Mouse (Mus musculus): ENCODE results near the gene Naa40. TPM values are rescaled to one million over a fixed set of nuclear protein-coding genes. Genes with fewer than 3 reads are reported as not detected.

The Naa40 gene
- polyA plus RNA-seq, 1 experiment, result 10.3 TPM

DNA sequence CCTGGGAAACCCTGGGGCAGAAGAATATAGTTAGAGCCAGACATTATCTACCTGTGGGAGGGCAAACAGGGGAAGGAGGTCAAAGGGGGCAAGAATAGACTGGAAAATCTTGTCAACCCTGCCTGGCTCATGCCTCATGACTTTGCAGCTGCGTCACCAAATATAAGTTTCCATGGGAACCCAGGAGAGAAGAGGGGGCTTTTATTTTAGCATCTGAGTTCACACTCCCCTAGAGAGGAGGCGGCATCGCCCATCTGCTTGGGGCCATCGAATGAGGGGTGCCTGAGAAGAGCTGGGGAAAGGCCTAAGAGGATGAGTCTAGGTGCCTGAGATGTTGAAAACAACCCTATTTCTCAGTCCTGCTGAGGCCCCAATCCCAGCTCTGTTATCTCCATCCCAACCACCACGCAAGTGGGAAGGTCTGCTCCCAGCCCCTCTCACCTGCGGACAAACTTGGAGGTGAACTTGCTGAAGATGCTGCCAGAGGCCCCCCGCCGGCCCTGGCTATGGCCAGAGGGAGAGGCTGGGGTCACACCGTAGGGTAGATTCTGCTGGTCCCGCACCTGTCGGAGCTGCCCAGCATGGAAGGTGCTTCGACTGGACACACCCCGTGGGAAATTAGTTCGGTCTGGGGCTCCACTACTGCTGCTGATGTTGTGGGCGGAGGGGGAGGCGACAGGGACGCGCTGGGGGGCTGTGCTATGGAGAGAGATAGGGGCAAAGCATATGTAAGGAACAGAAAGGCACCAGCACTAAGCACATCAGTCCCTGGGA, 39.8 kb upstream of the Naa40 start:
- Histone ChIP-seq H3K27me3 (ENCODE audit: control insufficient read depth, insufficient read depth, insufficient read length) (no peaks in the 10 kb centered on the region), H3ac (ENCODE audit: control insufficient read depth, insufficient read length) (no peak overlapping the region), H3K4me3 (no peak overlapping the region), H3K79me2 (ENCODE audit: control insufficient read depth, insufficient read depth) (no peaks in the 10 kb centered on the region), H3K4me2 (ENCODE audit: low read depth) (no peak overlapping the region), H3K36me3 (ENCODE audit: control insufficient read depth, insufficient read depth) (peaks cover 31% of the 10 kb centered on the region)
- TF ChIP-seq MYOD1 (IDR thresholded peaks at IDR 0.05; ENCODE audit: control insufficient read depth in 1 of 3, insufficient read length in 2 of 3, low read depth in 2 of 3) (peak in 1 of 3 experiments; percentile 10), MAX (IDR thresholded peaks at IDR 0.05; ENCODE audit: low read depth) (no peak), CEBPB (IDR thresholded peaks at IDR 0.05; ENCODE audit: insufficient read depth, poor library complexity, severe bottlenecking) (no peak)

DNA sequence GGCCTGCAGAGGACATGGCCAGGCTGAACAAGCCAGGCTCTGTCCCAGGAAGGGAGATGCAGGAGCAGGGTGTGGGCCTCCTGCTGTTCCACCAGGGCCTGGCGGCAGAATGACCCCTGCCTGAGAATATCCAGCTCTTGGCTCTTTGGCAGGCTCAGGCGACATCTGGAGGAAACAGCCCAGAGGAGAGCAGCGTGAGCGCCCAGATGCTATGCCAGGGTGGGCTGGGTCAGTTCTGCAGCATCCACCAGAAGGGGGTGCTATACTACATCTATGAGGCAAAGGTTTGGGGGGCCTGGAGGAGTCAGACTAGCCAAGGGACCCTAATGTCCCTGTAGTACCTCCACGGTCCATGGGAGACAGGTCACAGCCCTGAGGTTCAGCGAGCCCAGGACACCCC, 38.1 kb upstream of the Naa40 start:
- Histone ChIP-seq H3K36me3 (ENCODE audit: control insufficient read depth, insufficient read depth) (peaks cover 17% of the 10 kb centered on the region), H3K4me2 (ENCODE audit: low read depth) (no peak overlapping the region), H3K27me3 (ENCODE audit: control insufficient read depth, insufficient read depth, insufficient read length) (no peaks in the 10 kb centered on the region), H3K4me3 (no peak overlapping the region), H3ac (ENCODE audit: control insufficient read depth, insufficient read length) (no peak overlapping the region), H3K79me2 (ENCODE audit: control insufficient read depth, insufficient read depth) (no peaks in the 10 kb centered on the region)
- TF ChIP-seq TCF12 (IDR thresholded peaks at IDR 0.05; ENCODE audit: insufficient read depth, poor library complexity, severe bottlenecking) (no peak), E2F4 (IDR thresholded peaks at IDR 0.05; ENCODE audit: insufficient read depth) (no peak), POLR2A (IDR thresholded peaks at IDR 0.05; ENCODE audit: insufficient read length, low read depth) (no peak), CEBPB (IDR thresholded peaks at IDR 0.05; ENCODE audit: insufficient read depth, poor library complexity, severe bottlenecking) (no peak), SRF (IDR thresholded peaks at IDR 0.05; ENCODE audit: control insufficient read depth, insufficient read length, low read depth) (no peak), REST (IDR thresholded peaks at IDR 0.05; ENCODE audit: insufficient read depth, insufficient read length) (no peak), USF1 (IDR thresholded peaks at IDR 0.05; ENCODE audit: low read depth) (no peak), POLR2AphosphoS2 (IDR thresholded peaks at IDR 0.05; ENCODE audit: insufficient read length, low read depth) (no peak), MYOD1 (IDR thresholded peaks at IDR 0.05; ENCODE audit: control insufficient read depth in 1 of 3, insufficient read length in 2 of 3, low read depth in 2 of 3) (no peak)

DNA sequence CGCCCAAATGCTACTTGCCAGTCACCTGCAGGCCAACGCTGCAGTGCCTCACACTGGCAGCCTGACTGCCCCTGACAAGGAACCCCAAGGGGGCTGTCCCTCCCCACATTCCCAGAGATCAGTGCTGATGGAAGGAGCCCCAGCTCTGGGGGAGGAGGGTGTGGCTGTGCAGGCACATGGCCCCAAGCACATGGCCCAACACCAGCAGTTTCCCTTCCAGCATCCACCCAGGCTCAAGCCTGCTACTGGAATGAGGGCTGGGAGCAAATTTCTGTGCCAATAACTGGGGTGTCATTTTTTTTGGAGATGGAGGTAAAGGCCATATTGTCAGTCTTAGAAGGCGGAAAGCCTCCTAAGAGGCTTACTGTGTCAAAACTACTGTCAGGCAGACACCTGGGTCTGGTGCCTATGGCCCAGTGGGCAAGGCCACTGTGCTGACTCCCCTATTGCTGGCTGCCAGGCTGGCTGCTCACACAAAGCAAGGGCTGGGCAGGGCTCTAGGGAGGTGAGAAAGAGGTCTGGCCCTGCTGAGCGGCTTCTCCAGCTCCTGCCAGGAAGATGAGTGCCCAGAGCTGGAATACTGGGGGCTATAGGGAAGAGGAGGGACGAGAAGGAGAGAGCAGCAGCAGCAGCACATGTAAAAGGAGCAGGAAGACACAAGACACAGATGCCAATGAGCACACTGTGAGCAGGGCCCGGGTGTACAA, 37.4 kb upstream of the Naa40 start:
- no peaks in the 10 kb centered on the region for H3K79me2 ChIP-seq (ENCODE audit: control insufficient read depth, insufficient read depth)
- TF ChIP-seq POLR2A (IDR thresholded peaks at IDR 0.05; ENCODE audit: insufficient read length, low read depth), result peak; percentile 40
- no peak for TF ChIP-seq USF1 (IDR thresholded peaks at IDR 0.05; ENCODE audit: low read depth)
- TF ChIP-seq POLR2AphosphoS2 (IDR thresholded peaks at IDR 0.05; ENCODE audit: insufficient read length, low read depth), result peak; percentile 78
- no peaks in the 10 kb centered on the region for H3K27me3 ChIP-seq (ENCODE audit: control insufficient read depth, insufficient read depth, insufficient read length)
- H3ac ChIP-seq (ENCODE audit: control insufficient read depth, insufficient read length), result no peak overlapping the region
- H3K4me3 ChIP-seq, result no peak overlapping the region
- no peak overlapping the region for H3K4me2 ChIP-seq (ENCODE audit: low read depth)
- H3K36me3 ChIP-seq (ENCODE audit: control insufficient read depth, insufficient read depth), result peaks cover 9% of the 10 kb centered on the region

DNA sequence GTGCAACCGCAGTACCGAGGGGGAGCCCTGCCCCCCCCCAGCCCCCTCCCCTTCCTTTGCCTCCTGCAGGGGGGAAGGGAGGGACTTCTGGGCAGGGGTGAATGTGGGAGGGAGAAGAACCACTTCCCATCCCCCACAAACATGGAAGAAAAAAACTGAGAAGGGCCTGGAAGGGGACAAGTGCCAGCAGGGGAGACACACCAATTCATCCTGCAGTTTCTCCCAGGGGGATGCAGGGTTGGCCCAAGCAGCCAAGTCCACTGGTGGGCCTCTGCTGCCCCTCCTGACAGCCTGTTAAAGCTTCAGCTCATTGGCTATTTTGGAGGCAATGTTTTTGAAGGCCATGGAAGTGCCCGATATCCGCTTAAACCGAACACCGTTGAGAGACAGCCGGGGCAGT, 35.8 kb upstream of the Naa40 start:
- H3K4me3 ChIP-seq, result no peak overlapping the region
- TF ChIP-seq POLR2A (IDR thresholded peaks at IDR 0.05; ENCODE audit: insufficient read length, low read depth) (no peak), TCF3 (IDR thresholded peaks at IDR 0.05; ENCODE audit: insufficient read length, low read depth) (no peak), MAX (IDR thresholded peaks at IDR 0.05; ENCODE audit: low read depth) (no peak), SRF (IDR thresholded peaks at IDR 0.05; ENCODE audit: control insufficient read depth, insufficient read length, low read depth) (no peak), MYOD1 (IDR thresholded peaks at IDR 0.05; ENCODE audit: control insufficient read depth in 1 of 3, insufficient read length in 2 of 3, low read depth in 2 of 3) (no peak), REST (IDR thresholded peaks at IDR 0.05; ENCODE audit: insufficient read depth, insufficient read length) (no peak), E2F4 (IDR thresholded peaks at IDR 0.05; ENCODE audit: insufficient read depth) (no peak), TCF12 (IDR thresholded peaks at IDR 0.05; ENCODE audit: insufficient read depth, poor library complexity, severe bottlenecking) (no peak), POLR2AphosphoS2 (IDR thresholded peaks at IDR 0.05; ENCODE audit: insufficient read length, low read depth) (no peak), USF1 (IDR thresholded peaks at IDR 0.05; ENCODE audit: low read depth) (no peak), CEBPB (IDR thresholded peaks at IDR 0.05; ENCODE audit: insufficient read depth, poor library complexity, severe bottlenecking) (no peak), MYOG (IDR thresholded peaks at IDR 0.05; ENCODE audit: control insufficient read depth in 1 of 3, insufficient read depth in 1 of 3, insufficient read length in 2 of 3, low read depth in 2 of 3) (no peak)
- H3K79me2 ChIP-seq (ENCODE audit: control insufficient read depth, insufficient read depth), result no peaks in the 10 kb centered on the region
- no peaks in the 10 kb centered on the region for H3K27me3 ChIP-seq (ENCODE audit: control insufficient read depth, insufficient read depth, insufficient read length)
- peaks cover 3% of the 10 kb centered on the region for H3K36me3 ChIP-seq (ENCODE audit: control insufficient read depth, insufficient read depth)
- no peak overlapping the region for H3K4me2 ChIP-seq (ENCODE audit: low read depth)
- H3ac ChIP-seq (ENCODE audit: control insufficient read depth, insufficient read length), result no peak overlapping the region

- no peaks in the 10 kb centered on the region for H3K79me2 ChIP-seq (ENCODE audit: control insufficient read depth, insufficient read depth)
- TF ChIP-seq TCF12 (IDR thresholded peaks at IDR 0.05; ENCODE audit: insufficient read depth, poor library complexity, severe bottlenecking) (no peak), USF1 (IDR thresholded peaks at IDR 0.05; ENCODE audit: low read depth) (no peak), REST (IDR thresholded peaks at IDR 0.05; ENCODE audit: insufficient read depth, insufficient read length) (no peak), POLR2A (IDR thresholded peaks at IDR 0.05; ENCODE audit: insufficient read length, low read depth) (no peak), TCF3 (IDR thresholded peaks at IDR 0.05; ENCODE audit: insufficient read length, low read depth) (no peak), MAX (IDR thresholded peaks at IDR 0.05; ENCODE audit: low read depth) (no peak), CEBPB (IDR thresholded peaks at IDR 0.05; ENCODE audit: insufficient read depth, poor library complexity, severe bottlenecking) (no peak), MYOG (IDR thresholded peaks at IDR 0.05; ENCODE audit: control insufficient read depth in 1 of 3, insufficient read depth in 1 of 3, insufficient read length in 2 of 3, low read depth in 2 of 3) (no peak), E2F4 (IDR thresholded peaks at IDR 0.05; ENCODE audit: insufficient read depth) (no peak), MYOD1 (IDR thresholded peaks at IDR 0.05; ENCODE audit: control insufficient read depth in 1 of 3, insufficient read length in 2 of 3, low read depth in 2 of 3) (no peak), SRF (IDR thresholded peaks at IDR 0.05; ENCODE audit: control insufficient read depth, insufficient read length, low read depth) (no peak), POLR2AphosphoS2 (IDR thresholded peaks at IDR 0.05; ENCODE audit: insufficient read length, low read depth) (no peak)
- no peaks in the 10 kb centered on the region for H3K27me3 ChIP-seq (ENCODE audit: control insufficient read depth, insufficient read depth, insufficient read length)
These were observed 35.2 kb upstream of the Naa40 start for GRCm38 (mm10) chr19:7276053-7276659.

More at GRCm38 (mm10) chr19:7276053-7276659, 35.2 kb upstream of the Naa40 start:
- Histone ChIP-seq H3K36me3 (ENCODE audit: control insufficient read depth, insufficient read depth) (peaks cover 3% of the 10 kb centered on the region), H3ac (ENCODE audit: control insufficient read depth, insufficient read length) (no peak overlapping the region), H3K4me3 (no peak overlapping the region), H3K4me2 (ENCODE audit: low read depth) (no peak overlapping the region)
